Mouse (Mus musculus) liver, embryonic 14.5 days (tissue): ENCODE data around the gene Acot7.

Source experiments
- CTCF ChIP-seq: IDR thresholded peaks from 2 replicates; pipeline ENCODE4 v1.5.1; 2016; ENCODE audit warnings: antibody characterized with exemption, low read depth, control low read depth
- EP300 ChIP-seq: IDR thresholded peaks from 2 replicates; pipeline ENCODE4 v1.6.1; 2016; ENCODE audit warnings: antibody characterized with exemption, low read depth

- TF ChIP-seq EP300 (no peak), CTCF (no peak)
These were observed 8.5 kb downstream of the Acot7 start for GRCm38 (mm10) chr4:152186205-152187082.
